Mouse (Mus musculus) adrenal gland, adult (tissue): Measurements from ENCODE around the gene 4930558K02Rik.

Source experiments
- DNase-seq, 2 experiments: peaks; one replicate each; pipeline ENCODE4 v3.0.0; 2022 to 2023; ENCODE audit warnings: low spot score in 1 of 2; ENCODE audit not compliant: inconsistent age in 2 of 2

4930558K02Rik gene

DNA sequence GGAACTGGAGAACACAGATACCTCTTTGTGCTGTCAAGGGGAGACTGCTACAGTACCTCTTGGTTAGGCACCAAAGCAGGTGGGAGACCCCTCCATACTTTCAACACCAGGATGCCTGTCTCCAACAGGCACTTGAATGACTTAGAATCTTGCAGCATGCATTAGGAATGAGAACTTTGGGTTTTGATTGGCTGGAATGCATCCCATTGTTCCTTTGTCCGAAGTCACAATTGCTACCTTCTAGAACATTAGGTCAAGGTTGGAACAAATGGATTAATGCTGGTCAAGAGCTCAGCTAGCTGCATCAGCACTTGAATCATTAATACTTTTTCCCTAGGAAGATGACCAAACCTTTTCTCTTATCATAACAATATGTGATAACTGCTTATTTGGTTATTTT is at the start of gene 4930558K02Rik:
4930558K02Rik (minus strand) TSS at position 101 of the 400 bp plus-strand sequence.
- peak in 1 of 2 experiments; percentile 34 for DNase-seq

DNA sequence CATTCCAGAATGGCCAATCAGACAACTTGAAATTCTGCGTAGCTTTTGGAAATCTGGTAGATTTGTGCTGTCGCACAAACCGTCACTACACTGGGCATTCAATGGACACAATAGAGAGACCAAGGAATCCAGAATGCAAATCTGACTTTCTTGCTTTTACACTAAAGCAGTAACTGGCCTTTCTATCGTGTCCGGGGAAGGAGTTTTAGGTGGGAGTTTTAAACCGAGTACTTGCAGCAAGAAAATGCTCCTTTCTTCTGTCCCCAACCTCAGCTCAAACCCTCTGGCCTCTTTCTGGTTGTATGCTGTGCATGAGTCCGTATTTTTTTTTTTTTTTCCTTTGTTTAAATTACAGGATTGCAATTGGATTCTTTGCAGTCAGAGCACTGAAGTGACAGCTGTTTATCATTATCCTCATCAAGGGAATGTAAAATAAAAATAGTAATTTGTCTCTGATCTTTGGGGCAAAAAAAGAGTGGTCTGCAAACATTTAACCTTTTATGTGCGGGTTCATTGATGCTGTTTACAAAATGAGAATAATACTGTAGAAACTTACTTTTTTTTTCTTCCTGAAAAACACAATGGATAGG is 44.3 kb upstream of the 4930558K02Rik start:
- no peak for DNase-seq

DNA sequence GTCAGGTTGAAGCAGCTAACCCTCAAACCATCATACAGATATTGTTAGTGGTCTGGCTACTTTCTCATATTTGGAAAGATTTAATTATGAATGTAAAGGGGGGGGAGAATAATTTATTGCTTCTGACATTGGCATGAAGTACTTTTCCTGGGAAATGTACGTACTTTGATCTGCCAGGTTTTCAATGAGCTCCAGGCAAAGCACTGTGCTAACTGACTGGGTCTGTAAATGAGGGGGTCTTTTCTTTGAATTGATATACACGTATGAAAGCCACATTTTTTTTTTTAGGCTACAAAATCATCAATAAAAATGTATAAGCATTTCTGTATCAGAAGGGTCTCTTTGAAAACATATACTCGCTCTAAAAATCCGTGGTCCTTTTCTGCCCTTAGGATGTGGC is 41.3 kb upstream of the 4930558K02Rik start:
- DNase-seq = no peak

DNA sequence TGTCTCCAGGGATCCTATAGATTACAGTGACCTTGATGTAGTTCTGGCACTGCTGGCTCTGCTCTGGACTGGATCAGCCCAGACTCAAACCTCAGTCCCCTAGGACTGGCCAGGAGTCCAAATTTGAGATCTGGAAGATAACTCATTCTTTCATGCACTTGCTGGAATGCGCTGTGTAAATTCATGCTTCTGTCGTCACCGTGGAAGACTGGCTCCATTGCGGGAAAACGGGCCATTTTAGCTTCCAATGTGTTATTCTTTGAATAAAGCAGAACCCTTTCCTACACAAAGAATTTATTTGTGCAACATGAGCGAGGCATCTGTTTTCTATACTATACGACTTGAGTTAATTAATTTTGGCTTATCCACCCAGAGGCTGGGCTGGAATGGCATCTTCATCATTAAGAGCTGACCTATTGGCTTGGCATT is 40.9 kb upstream of the 4930558K02Rik start:
- no peak for DNase-seq

DNA sequence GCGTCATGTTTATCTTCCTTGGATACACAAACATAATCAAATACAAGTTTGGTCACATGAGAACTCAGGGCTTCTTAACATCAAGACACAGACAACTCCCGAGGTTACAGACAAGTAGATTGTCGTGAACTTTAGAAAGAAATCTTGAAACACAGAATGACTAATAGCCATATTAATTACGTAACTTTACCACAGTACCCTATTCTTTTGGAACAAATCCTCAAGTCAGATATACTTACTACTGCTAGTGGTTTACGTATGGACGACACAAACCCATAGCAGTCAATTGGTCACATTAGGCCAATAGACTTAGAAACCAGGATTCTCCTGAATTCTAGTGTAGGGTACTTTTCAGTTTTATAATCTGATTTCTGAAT is 39.2 kb upstream of the 4930558K02Rik start:
- no peak for DNase-seq

DNA sequence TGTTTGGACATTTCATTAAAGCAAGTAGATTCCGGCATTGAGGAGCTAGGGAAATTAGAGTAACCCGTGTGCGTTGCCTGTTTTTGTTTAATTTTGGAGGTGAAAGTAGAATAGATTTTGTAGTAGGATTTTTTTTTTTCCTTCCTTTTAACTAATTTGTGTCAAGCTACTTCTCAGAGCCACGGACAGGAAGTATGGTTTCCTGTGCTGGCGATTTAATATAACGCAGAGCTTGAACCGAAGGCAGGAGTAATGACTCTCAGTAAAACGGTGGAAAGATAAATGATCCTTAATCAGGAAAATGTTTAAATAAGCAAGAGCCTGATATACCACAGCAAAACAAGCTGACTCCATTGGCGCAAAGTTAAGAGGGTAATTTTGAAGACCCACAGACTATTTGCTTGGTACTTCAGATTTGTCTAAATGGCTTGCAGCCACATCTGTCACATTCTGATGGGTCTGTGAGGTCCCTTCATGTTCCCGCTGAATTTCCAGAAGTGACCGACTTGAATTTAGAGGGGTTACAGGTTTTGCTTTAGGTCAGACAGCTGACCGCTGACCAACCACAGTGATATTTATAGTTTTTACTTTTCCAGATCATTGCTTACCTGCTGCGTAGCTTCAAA is 38.7 kb upstream of the 4930558K02Rik start:
- no peak for DNase-seq

DNA sequence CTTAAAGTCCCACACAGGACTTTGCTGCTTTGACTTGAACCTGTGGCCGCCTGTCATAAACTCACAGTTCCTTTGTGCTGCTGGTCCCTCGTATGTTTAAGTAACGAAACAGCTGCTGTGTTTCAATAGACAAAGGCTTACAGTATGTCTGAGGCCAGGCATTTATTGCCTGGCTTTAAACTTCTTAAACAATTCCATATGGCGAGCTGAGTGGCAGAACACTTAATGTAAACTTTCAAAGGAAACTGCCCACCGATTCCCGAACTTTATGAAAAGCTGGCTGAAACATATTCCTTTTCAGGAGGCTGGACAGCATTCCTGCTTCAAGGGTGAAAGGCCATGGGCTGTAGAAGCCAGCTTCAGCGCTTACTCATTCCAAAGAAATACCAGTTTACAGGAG is 37.5 kb upstream of the 4930558K02Rik start:
- no peak for DNase-seq

DNA sequence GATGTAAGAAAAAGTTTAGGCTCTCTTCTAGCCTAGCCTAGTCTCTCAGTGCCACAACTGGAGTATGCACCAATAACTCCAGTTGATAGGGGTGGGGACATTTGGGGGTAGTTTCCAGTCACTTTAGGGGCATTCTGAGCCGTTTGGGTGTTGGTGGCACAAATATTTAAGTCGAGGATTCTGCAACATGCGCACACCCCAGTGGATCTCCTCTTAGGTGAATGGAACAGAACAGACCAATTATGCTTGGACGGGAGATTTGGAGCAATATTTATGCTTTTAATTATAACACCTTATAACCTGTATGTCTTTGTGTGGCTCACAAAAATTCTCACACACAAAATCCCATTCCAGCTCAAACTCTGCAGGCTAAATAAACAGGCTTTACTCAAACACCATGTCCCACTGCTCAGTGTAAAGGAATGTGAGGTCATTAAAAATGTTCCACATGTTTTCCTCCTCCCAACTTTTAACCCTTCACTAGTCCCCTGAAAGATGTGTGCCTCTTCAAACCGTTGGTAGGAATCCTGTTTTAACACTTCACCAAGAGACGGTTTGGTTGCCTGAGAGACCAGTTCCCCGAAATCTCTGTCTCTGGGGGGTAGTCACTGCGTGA is 35.9 kb upstream of the 4930558K02Rik start:
- no peak for DNase-seq

DNA sequence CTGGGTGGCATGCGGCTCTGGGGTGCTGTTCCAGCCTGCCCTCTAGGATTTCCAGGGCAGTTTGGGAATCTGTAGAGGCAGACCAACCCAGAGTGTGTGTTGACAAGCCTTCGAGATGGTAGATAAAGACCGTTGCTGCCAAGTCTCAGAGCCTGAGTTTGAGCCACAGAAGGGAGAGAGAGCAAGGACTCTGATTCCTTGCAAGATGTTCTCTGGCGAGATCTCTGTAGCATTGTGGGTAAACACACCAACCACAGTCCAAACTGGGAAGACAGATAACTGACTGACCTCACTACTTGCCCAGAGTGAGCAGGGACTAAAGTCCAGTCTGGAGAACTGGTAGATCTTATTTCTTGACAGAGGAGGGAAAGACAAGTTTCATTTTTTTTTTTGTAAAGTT is 34.1 kb upstream of the 4930558K02Rik start:
- DNase-seq = no peak

DNA sequence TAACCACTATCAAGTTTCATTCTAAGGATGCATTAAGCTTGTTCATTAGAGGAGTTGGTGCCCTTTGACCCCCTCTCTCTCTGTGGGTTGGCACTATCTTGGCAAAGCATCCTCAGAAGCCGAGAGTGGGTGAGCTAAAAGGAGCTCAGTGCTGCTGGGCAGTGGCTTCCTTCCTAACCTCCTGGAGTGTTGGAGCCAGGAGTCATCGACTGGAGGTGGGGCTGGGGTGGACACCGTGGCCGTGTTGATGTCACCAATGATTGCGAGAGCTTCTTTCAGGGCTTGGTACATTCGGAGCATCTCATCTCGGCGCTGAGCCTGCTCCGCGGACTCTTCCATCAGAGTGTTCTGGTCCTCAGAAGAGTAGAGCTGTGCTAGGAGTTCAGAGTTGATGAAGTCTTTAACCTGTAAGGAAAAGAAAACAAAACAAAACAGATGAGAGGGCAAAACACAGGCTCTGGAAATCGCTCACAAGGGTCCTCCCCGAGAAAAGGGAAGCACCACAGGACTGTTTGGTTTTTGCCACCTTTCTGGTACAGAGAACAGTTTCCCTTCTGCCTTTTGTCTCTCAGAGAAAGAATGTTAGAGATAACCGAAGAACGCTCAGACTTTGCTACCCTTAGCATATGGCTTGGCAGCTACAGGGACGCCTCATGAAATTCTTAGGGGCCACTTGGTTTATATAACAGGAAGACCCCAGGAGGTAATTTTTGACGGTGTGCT is 32.2 kb upstream of the 4930558K02Rik start:
- DNase-seq = no peak

DNA sequence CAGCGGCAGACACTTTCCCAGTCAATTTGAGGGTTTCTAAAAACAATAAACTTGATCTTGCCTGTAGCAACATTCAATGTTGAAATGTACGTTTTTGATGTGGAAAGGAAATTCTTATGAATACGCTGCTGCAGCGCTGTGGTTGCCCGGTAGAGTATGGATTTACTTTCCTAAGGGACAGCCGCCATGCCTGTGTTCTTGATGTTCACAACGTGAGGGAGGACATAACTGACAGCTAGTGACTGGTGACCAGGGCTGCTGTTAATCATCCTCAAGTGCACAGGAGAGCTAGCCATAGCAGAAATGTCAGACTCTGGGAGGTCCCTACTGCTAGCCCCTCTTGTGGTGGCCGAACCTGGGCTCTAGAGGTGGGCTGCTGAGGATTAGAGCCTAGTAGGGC is 29.6 kb upstream of the 4930558K02Rik start:
- no peak for DNase-seq

DNA sequence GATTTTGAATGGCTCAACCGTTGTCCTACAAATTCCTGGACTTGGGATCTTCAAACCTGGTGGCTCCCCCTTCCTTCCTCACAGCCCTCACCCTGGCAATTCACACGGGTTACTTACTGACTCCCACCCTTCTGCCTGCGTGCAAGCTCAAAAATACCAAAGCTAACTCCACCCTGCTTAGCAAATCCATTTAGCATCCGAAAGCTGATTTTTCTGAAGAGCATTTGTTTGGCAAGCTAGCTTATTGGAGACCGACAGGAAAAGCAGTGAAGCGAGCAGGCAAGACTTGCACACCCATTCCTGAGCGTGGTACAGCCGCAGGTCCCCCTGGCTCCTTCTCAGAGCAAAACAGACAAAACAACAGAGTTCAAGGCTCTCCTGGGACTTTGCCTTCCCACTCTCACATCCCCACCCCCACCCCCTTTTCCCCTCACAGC is 29.2 kb upstream of the 4930558K02Rik start:
- no peak for DNase-seq

DNA sequence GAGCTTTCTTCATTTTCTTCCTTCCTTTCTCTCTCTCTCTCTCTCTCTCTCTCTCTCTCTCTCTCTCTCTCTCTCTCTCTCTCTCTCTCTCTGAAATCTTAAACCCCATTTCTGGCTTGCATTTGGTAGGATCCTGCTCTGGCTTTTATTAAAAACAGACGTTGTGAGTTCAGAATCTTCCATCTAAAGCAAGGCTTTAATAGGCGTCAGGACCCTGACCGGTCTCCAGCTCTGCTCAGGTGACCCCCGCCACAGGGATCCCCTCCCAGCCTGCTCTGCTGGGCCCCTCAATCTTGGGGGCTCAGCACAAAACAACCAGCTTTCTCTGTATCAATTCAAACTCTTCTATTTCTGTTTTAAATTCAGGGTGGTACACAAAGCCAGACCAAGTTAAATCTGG is 28.8 kb upstream of the 4930558K02Rik start:
- DNase-seq = no peak

DNA sequence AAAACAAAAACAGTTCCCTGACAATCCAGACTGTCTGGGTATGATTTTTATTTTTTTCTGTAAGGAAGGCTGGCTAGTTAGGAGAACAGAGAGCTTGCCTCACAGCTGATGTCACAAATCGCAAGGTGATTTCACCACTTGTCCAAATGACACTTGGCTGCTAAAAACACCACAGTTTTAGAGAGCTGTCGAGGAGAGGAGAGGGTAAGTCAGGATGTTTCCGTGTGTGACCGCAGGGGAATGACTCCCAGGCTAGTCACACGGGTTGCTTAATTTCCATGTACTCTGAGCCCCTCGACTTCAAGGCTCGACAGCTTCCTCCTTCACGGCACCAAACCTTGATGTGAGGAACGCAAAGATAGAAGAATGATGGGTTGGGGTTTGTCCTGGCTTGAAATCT is 26.7 kb upstream of the 4930558K02Rik start:
- DNase-seq = no peak

DNA sequence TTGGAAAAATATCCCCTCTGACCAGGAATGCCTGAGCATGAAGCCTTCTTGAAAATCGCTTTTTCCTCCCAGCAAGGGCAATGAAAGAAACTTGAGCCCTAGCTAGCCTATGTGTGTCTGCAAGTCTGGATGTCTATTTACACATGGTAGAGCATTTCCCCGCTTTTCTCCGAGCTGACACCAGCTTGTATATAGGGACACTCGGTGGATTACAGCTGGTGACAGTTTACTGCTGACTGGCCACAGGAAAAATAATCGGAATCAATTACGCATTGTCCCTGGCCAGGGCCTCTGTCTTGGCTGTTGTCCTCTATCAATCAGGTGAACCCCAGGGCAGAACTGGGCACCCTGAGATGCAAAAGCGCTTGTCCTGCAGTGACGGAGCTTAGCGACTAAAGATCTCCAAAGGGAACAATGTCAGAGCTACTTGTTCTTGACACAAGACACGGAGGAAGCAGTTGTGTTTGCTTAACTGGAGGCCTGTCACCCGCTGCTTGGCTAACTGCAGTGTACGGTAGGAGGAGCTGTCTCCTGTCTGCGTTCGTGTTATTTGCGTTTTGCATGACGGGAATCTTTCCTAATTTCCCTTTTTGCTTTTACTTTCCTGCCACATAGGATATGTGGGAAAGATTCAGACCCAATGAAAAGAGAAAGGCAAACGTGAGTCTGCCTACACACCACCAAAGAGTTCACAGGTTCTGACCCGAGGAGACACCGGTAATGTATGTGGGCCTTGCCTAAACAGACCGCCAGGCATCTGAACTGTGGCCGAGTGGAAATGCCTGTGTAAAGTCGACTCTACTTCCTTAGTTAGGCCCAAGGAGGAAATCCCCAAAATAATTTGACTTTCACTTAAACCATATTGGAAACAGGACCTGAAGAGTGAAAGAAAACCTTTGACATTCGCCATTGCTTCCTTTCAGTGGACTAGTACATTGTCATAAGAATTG is 25.7 kb upstream of the 4930558K02Rik start:
- DNase-seq = peak; percentile 40 to 78

DNA sequence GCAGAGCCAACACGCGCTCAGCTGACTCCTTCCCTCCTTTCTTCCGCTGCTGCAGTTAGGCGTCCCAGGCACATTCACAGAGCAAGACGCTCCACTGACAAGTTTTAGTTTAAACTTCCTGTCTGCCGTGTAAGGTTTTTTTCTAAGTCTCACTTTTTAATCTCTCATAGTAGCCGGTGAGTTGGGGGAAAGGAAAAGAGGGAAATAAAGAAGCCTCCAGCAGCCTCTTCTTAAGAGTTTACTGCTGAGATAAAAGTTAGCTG is 25.0 kb upstream of the 4930558K02Rik start:
- DNase-seq = no peak

DNA sequence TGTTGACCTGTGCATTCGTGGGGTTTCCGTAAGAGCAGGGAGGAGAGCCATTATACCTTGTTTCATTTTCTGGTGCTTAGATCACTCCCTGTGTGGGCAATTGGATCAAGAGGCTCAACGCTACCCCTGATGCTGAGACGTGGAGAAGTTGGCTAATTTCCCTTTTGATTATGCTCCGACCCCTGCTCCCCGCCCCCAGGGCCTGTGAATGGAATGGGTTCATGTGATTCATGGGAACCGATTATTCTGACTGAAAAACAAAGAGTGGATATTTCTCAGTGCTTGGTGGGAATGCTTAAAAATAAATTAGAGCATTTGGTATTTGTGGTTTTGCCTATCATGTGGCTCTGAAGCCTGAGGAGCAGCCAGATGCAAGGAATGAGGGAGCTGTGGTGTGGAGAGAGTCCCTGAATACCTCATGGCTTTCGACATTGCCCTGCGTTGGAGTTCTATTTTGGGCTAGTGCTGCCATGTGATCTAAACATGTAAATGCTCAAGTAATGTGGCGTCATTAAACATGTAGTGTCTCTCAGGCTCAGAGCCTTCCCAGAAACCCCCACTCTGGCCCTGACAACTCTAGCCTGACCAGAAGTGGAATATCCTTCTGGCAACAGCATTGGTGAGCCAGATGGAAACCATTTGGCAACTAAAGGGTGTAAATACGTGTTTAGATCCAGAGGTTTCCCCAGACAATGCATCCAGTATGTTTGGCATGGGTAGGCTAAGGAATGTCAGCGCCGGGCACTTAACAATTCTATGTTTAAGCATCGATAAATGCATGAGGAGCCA is 24.5 kb upstream of the 4930558K02Rik start:
- no peak for DNase-seq

DNA sequence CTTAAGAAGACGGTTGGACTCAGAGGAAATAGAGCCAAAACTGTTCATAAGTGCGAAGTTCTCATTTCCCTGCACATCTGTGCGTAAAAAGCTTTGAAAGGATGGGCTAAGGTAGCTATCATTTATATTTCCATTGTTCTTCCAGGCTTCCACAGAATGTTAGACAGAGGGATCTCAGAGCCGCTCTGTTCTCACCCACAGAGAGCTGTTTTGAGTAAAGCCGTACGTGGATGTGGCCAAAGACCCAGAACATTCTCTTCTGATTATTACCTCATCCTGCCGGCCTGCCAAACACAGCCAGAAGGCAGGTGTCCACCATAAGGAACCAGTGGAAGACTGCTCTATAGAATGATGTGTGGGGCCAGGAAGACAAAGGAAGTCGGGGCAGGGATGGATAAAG is 21.9 kb upstream of the 4930558K02Rik start:
- no peak for DNase-seq

DNA sequence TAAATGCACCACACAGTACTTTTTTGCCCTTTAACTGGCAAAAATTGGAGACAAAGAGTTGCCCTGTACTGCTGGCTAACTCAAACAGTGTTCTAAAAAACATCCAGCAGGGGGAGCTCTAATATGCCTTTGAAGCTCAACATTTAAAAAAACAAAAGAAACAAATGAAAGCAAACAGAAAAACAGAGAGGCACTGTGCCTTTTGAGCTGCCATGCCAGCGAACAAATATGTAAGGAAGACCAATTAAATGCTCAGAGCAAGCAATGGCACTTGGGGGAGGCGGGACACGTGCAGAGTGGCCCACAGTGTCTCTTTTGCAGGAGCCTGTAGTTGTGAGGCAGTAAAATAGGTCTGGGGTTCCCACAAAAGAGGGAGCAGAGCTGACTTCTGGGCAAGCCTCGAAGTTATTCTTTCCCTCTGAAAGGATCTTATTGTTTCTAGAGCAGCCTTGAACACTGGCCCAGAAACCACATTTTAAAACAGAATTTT is 20.5 kb upstream of the 4930558K02Rik start:
- DNase-seq = peak; percentile 19 to 88

DNA sequence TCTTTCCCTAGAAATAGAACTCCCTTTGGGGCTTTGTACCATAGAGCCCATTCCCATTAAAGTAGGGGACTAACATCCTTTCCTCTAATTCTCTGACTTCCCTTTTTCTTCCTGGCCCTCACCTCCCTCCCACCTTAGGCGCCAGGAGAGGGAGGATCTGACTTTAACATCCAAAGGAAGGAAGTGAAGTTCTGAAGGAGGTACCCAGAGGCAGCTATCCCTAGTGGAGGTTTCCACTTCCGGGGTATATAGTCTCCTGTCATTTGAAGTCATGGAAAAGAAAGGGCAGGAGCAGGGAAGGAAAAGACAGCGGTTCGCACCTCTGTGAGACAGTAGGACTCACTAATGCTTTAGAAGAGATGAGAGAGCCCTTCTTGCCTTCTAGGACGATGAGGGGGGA is 19.9 kb upstream of the 4930558K02Rik start:
- DNase-seq = no peak
